Mouse (Mus musculus): ENCODE measurements around the gene Trim21. TPM values are rescaled to one million over a fixed set of nuclear protein-coding genes. Genes with fewer than 3 reads are reported as not detected.

Trim21 gene
- polyA plus RNA-seq, 1 experiment: 2.2 TPM

DNA sequence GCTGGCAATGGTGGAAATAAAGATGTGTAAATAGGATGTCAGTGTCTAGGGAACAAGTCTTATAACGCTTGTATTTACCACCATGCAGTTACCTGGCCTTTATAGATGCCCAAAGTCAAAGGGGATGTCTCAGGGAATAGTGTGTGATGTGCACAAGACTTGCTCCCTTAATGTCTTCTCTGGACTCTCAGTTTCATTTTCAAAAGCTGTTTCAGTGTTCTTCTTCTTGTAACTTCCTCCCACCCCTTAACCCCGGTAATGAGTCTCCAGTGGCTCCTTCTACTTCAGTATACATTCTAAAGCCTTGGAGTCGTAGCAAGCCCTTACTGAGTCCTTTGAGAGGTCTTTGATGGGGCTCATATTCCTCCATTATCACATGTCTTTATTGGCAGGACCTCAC is 12.0 kb downstream of the Trim21 start:
- Histone ChIP-seq H3K4me1 (ENCODE audit: control insufficient read depth, insufficient read depth, low read length) (no peaks in the 10 kb centered on the region), H3K27ac (ENCODE audit: insufficient read depth, low read length) (no peak overlapping the region), H3K27me3 (ENCODE audit: control insufficient read depth, insufficient read depth, low read length) (no peaks in the 10 kb centered on the region), H3K4me3 (replicated peaks; ENCODE audit: insufficient read depth, low read depth, low read length) (no peak overlapping the region)
- 78% methylated on average over 3 of the region's 3 CpGs for WGBS
- TF ChIP-seq POLR2A (IDR thresholded peaks at IDR 0.05; ENCODE audit: borderline replicate concordance, insufficient read depth, low read length) (no peak), CTCF (IDR thresholded peaks at IDR 0.05; ENCODE audit: borderline replicate concordance, insufficient read depth, low read depth, low read length) (no peak)
- no peak for DNase-seq

GRCm38 (mm10) chr7:102549570-102549969 is 15.7 kb downstream of the Trim21 start, which contains the start of gene Olfr549:
TSS of gene Olfr549 (plus strand) at chr7:102549870.
- no peak for TF ChIP-seq CTCF (IDR thresholded peaks at IDR 0.05; ENCODE audit: borderline replicate concordance, insufficient read depth, low read depth, low read length)
- H3K4me3 ChIP-seq (replicated peaks; ENCODE audit: insufficient read depth, low read depth, low read length): no peak within 1 kb of the TSS
- WGBS: 85% methylated on average over 3 of the region's 3 CpGs
- no peaks in the 10 kb centered on the region for H3K27me3 ChIP-seq (ENCODE audit: control insufficient read depth, insufficient read depth, low read length)
- no peaks in the 10 kb centered on the region for H3K4me1 ChIP-seq (ENCODE audit: control insufficient read depth, insufficient read depth, low read length)
- no peak within 1 kb of the TSS for H3K27ac ChIP-seq (ENCODE audit: insufficient read depth, low read length)
- DNase-seq: no peak

DNA sequence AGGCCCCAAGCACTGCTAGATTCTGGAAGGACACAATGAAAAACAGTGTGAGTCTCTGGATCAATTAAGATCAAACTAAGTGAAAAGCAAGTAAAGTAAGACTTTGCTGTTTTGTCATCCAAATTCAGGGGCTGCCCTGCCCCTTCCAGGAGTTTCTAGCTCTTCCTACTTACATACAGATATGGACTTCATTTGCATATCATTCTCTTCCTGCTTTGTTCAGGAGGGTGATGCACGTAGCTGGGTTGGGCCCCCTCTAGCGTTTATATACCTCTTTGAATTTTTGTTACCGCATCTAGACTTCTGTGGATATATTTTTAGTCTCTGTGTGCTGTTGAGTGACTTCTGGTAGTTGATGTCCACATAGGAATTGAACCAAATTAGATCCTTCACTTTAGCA is 24.0 kb downstream of the Trim21 start:
- Histone ChIP-seq H3K4me3 (replicated peaks; ENCODE audit: insufficient read depth, low read depth, low read length) (no peak overlapping the region), H3K27ac (ENCODE audit: insufficient read depth, low read length) (no peak overlapping the region), H3K4me1 (ENCODE audit: control insufficient read depth, insufficient read depth, low read length) (no peaks in the 10 kb centered on the region), H3K27me3 (ENCODE audit: control insufficient read depth, insufficient read depth, low read length) (no peaks in the 10 kb centered on the region)
- DNase-seq: no peak
- WGBS: 67% methylated on average over 3 of the region's 3 CpGs
- TF ChIP-seq POLR2A (IDR thresholded peaks at IDR 0.05; ENCODE audit: borderline replicate concordance, insufficient read depth, low read length): no peak
- no peak for TF ChIP-seq CTCF (IDR thresholded peaks at IDR 0.05; ENCODE audit: borderline replicate concordance, insufficient read depth, low read depth, low read length)

DNA sequence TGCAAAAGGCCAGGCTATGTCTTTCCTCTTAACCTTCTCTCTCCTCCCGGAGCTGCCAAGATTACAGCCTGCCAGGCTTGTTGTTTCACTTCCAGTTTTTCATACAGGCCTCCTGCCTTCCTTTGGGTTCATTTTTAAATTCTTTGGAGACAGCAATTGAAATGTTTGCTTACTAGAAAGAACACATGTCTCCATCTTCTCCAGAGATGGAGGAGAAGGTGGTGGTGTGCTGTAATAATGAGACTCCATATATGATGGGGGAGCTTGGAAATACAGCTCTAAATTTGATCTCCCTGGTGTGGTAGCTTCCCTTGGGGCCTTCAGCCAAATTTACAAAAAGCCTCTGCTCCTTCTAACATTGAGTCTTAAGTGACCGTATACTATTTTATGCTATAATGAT is 24.7 kb downstream of the Trim21 start, which contains the start of gene Olfr548-ps1:
Olfr548-ps1 (plus strand) TSS at position 301 of the 400 bp plus-strand sequence.
- TF ChIP-seq CTCF (IDR thresholded peaks at IDR 0.05; ENCODE audit: borderline replicate concordance, insufficient read depth, low read depth, low read length) (no peak), POLR2A (IDR thresholded peaks at IDR 0.05; ENCODE audit: borderline replicate concordance, insufficient read depth, low read length) (no peak)
- 76% methylated on average over 2 of the region's 2 CpGs for WGBS

GRCm38 (mm10) chr7:102534449-102534848 is 30.8 kb downstream of the Trim21 start, which contains the start of gene Olfr547:
TSS of gene Olfr547 (plus strand) at chr7:102534749.
- Histone ChIP-seq H3K27me3 (ENCODE audit: control insufficient read depth, insufficient read depth, low read length) (no peaks in the 10 kb centered on the region; the same call in 1 of the 2 replicates), H3K4me3 (replicated peaks; ENCODE audit: insufficient read depth, low read depth, low read length) (no peak within 1 kb of the TSS), H3K27ac (ENCODE audit: insufficient read depth, low read length) (no peak within 1 kb of the TSS), H3K4me1 (ENCODE audit: control insufficient read depth, insufficient read depth, low read length) (no peaks in the 10 kb centered on the region)
- TF ChIP-seq POLR2A (IDR thresholded peaks at IDR 0.05; ENCODE audit: borderline replicate concordance, insufficient read depth, low read length) (no peak), CTCF (IDR thresholded peaks at IDR 0.05; ENCODE audit: borderline replicate concordance, insufficient read depth, low read depth, low read length) (no peak)
- no peak for DNase-seq
- 75% methylated on average over 1 of the region's 1 CpGs for WGBS

More for the DNA sequence above, 24.7 kb downstream of the Trim21 start, which contains the start of gene Olfr548-ps1:
- no peaks in the 10 kb centered on the region for H3K27me3 ChIP-seq (ENCODE audit: control insufficient read depth, insufficient read depth, low read length)
- no peak within 1 kb of the TSS for H3K27ac ChIP-seq (ENCODE audit: insufficient read depth, low read length)
- H3K4me3 ChIP-seq (replicated peaks; ENCODE audit: insufficient read depth, low read depth, low read length): no peak within 1 kb of the TSS
- DNase-seq: no peak
- H3K4me1 ChIP-seq (ENCODE audit: control insufficient read depth, insufficient read depth, low read length): no peaks in the 10 kb centered on the region

DNA sequence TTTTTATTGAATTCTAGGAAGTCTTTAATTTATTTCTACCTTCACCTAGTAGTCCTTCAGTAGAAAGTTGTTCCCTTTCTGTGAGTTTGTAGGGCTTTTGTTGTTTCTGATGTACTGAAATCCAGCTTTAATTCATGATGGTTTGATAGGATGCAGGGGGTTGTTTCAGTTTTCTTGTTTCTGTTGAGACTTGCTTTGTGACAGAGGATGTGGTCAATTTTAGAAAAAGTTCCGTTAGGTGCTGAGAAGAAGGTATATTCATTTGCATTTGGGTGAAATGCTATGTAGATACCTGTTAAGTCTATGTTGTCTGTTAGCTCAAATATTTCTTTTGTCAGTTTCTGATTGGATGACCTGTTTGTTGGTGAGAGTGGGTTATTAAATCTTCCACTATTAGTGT is 36.2 kb downstream of the Trim21 start:
- 88% methylated on average over 1 of the region's 1 CpGs for WGBS
- Histone ChIP-seq H3K27ac (ENCODE audit: insufficient read depth, low read length) (no peak overlapping the region), H3K27me3 (ENCODE audit: control insufficient read depth, insufficient read depth, low read length) (no peaks in the 10 kb centered on the region; the same call in 1 of the 2 replicates), H3K4me1 (ENCODE audit: control insufficient read depth, insufficient read depth, low read length) (no peaks in the 10 kb centered on the region), H3K4me3 (replicated peaks; ENCODE audit: insufficient read depth, low read depth, low read length) (no peak overlapping the region)
- no peak for DNase-seq
- TF ChIP-seq POLR2A (IDR thresholded peaks at IDR 0.05; ENCODE audit: borderline replicate concordance, insufficient read depth, low read length) (no peak), CTCF (IDR thresholded peaks at IDR 0.05; ENCODE audit: borderline replicate concordance, insufficient read depth, low read depth, low read length) (no peak)

GRCm38 (mm10) chr7:102517051-102517335 is 48.3 kb downstream of the Trim21 start:
- DNase-seq: peak in 1 of 2 experiments; percentile 34
- TF ChIP-seq POLR2A (IDR thresholded peaks at IDR 0.05; ENCODE audit: borderline replicate concordance, insufficient read depth, low read length): no peak
- no peak for TF ChIP-seq CTCF (IDR thresholded peaks at IDR 0.05; ENCODE audit: borderline replicate concordance, insufficient read depth, low read depth, low read length)
- 6% methylated on average over 2 of the region's 2 CpGs for whole genome bisulfite sequencing

DNA sequence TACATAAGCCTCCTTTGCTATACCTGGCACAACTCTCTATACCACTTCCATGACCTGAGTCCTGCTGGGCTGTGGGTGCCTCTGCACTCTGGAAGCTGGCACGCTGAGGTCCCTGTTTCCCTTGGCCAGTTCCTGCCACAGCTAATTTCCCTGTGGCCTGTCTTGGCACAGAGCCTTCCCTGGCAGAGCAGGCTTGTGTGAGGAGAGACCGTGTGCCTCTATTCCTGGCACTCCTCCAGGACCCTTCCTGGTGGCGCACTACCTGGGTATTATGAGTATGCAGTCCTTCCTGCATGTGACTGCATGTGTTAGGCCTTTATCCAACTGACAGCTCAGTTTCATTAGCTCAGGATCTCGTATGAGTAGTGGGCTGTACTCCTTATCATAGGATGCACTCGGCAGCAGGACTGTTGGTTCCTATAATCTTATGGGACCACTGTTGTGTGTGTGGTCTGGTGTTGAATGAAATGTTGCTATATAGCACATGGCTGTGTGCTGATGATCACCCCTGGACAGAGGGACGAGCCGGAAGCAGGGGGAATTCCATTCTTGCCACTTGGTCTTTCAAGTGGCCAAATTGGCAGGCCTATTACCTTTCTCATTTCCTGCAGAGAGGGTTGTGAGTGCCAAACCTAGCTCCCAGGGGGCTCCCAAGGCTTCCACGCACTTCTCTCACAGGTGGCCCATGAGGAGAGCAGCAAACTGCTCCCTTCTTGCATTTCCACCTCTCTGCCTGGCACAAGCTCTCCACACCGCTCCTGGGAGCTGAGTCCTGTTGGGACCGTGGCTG is 48.8 kb downstream of the Trim21 start:
- WGBS: 11% methylated on average over 10 of the region's 10 CpGs
- no peak overlapping the region for H3K4me3 ChIP-seq (replicated peaks; ENCODE audit: insufficient read depth, low read depth, low read length)
- no peaks in the 10 kb centered on the region for H3K27me3 ChIP-seq (ENCODE audit: control insufficient read depth, insufficient read depth, low read length)
- H3K4me1 ChIP-seq (ENCODE audit: control insufficient read depth, insufficient read depth, low read length): peaks cover 4% of the 10 kb centered on the region; the same call in 1 of the 2 replicates
- no peak overlapping the region for H3K27ac ChIP-seq (ENCODE audit: insufficient read depth, low read length)
- no peak for TF ChIP-seq POLR2A (IDR thresholded peaks at IDR 0.05; ENCODE audit: borderline replicate concordance, insufficient read depth, low read length)
- peak; percentile 50 to 62 for DNase-seq

More at GRCm38 (mm10) chr7:102517051-102517335, 48.3 kb downstream of the Trim21 start:
- Histone ChIP-seq H3K27ac (ENCODE audit: insufficient read depth, low read length) (no peak overlapping the region), H3K27me3 (ENCODE audit: control insufficient read depth, insufficient read depth, low read length) (no peaks in the 10 kb centered on the region), H3K4me1 (ENCODE audit: control insufficient read depth, insufficient read depth, low read length) (peaks cover 4% of the 10 kb centered on the region; the same call in 1 of the 2 replicates), H3K4me3 (replicated peaks; ENCODE audit: insufficient read depth, low read depth, low read length) (no peak overlapping the region)
